Mouse (Mus musculus) liver (tissue): Measurements from ENCODE around the gene Stt3b.

ENCODE experiments used
- DNase-seq: peaks from one replicate; pipeline ENCODE4 v3.0.0-alpha.2; 2020; ENCODE audit warnings: mixed read lengths

Gene Stt3b

GRCm38 (mm10) chr9:115310346-115311222 lies at the start of gene Stt3b:
Gene Stt3b, minus strand, starts transcription at chr9:115310421.
- DNase-seq: peak; percentile 100

- no peak for DNase-seq
Measured at GRCm38 (mm10) chr9:115358421-115358820, 48.2 kb upstream of the Stt3b start.

GRCm38 (mm10) chr9:115357996-115358395 lies 47.8 kb upstream of the Stt3b start:
- no peak for DNase-seq

GRCm38 (mm10) chr9:115356731-115357458 lies 46.7 kb upstream of the Stt3b start:
- DNase-seq: peak; percentile 14

GRCm38 (mm10) chr9:115355972-115356371 lies 45.8 kb upstream of the Stt3b start:
- peak; percentile 35 for DNase-seq

- no peak for DNase-seq
Measured at GRCm38 (mm10) chr9:115349741-115350512, 39.7 kb upstream of the Stt3b start.

GRCm38 (mm10) chr9:115349106-115349505 lies 38.9 kb upstream of the Stt3b start:
- no peak for DNase-seq

- DNase-seq: no peak
Measured at GRCm38 (mm10) chr9:115344930-115345329, 34.7 kb upstream of the Stt3b start.

- DNase-seq: no peak
Measured at GRCm38 (mm10) chr9:115341576-115341975, 31.4 kb upstream of the Stt3b start.

- no peak for DNase-seq
Measured at GRCm38 (mm10) chr9:115340212-115340815, 30.1 kb upstream of the Stt3b start.

- DNase-seq: no peak
Measured at GRCm38 (mm10) chr9:115338816-115339215, 28.6 kb upstream of the Stt3b start.

GRCm38 (mm10) chr9:115333016-115333415 lies 22.8 kb upstream of the Stt3b start:
- no peak for DNase-seq

GRCm38 (mm10) chr9:115332339-115332738 lies 22.1 kb upstream of the Stt3b start:
- no peak for DNase-seq

- DNase-seq: no peak
Measured at GRCm38 (mm10) chr9:115330861-115331476, 20.7 kb upstream of the Stt3b start.

- DNase-seq: no peak
Measured at GRCm38 (mm10) chr9:115326533-115326890, 16.3 kb upstream of the Stt3b start.

GRCm38 (mm10) chr9:115325831-115326532 lies 15.8 kb upstream of the Stt3b start:
- DNase-seq: no peak

- DNase-seq: no peak
Measured at GRCm38 (mm10) chr9:115323572-115323971, 13.4 kb upstream of the Stt3b start.

GRCm38 (mm10) chr9:115322385-115322784 lies 12.2 kb upstream of the Stt3b start:
- DNase-seq: no peak

GRCm38 (mm10) chr9:115321052-115321451 lies 10.8 kb upstream of the Stt3b start:
- no peak for DNase-seq

GRCm38 (mm10) chr9:115320156-115320555 lies 9.9 kb upstream of the Stt3b start:
- no peak for DNase-seq

GRCm38 (mm10) chr9:115318621-115319375 lies 8.6 kb upstream of the Stt3b start:
- DNase-seq: no peak
